Mouse (Mus musculus): ENCODE measurements at regions not wholly inside any gene's neighbourhood (a gene's known extent, or its start where the extent isn't known, plus 50 kb on each side); places are given as distances from the start of the nearest gene placed in this dataset.

- TF ChIP-seq TAL1 (IDR thresholded peaks at IDR 0.05; ENCODE audit: low read length) (no peak), GATA1 (IDR thresholded peaks at IDR 0.05; ENCODE audit: low read length) (no peak)
These were observed 71.6 kb downstream of the Gadd45g start for GRCm38 (mm10) chr13:51918108-51918507.

All from erythroblast, embryonic 14.5 days (primary cell).